Mouse (Mus musculus): ENCODE measurements around the gene Ly6g6d. TPM values are rescaled to one million over a fixed set of nuclear protein-coding genes. Genes with fewer than 3 reads are reported as not detected.
"Not testable (repeated sequence)": the region's sequence is repeated elsewhere in the genome, so short reads cannot be mapped to it uniquely, and the experiment has no call there.

The Ly6g6d gene
- polyA plus RNA-seq, 1 experiment from 2014 or later: 4.3 TPM

- H3K27ac ChIP-seq (ENCODE audit: low read depth, low read length): peak overlapping the region; percentile 62; the same call in 1 of the 2 replicates
- WGBS: 78% methylated on average over 4 of the region's 4 CpGs
- peaks cover 22% of the 10 kb centered on the region for H3K4me1 ChIP-seq (ENCODE audit: control insufficient read depth, insufficient read depth, low read length)
Measured at GRCm38 (mm10) chr17:35043794-35044193, 34.1 kb downstream of the Ly6g6d start.

GRCm38 (mm10) chr17:35039121-35039873 is 38.6 kb downstream of the Ly6g6d start:
- H3K27me3 ChIP-seq (ENCODE audit: control insufficient read depth, insufficient read depth, low read length): no peaks in the 10 kb centered on the region
- no peaks in the 10 kb centered on the region for H3K4me1 ChIP-seq (ENCODE audit: control insufficient read depth, insufficient read depth, low read length)
- H3K9ac ChIP-seq (ENCODE audit: low read depth, low read length): no peak overlapping the region
- ATAC-seq (ENCODE audit: low FRiP score, low TSS enrichment): no peak
- H3K27ac ChIP-seq (ENCODE audit: low read depth, low read length): no peak overlapping the region
- no peaks in the 10 kb centered on the region for H3K36me3 ChIP-seq (ENCODE audit: control insufficient read depth, insufficient read depth, low read length)
- H3K4me2 ChIP-seq (replicated peaks; ENCODE audit: low read depth, low read length): no peak overlapping the region
- H3K4me3 ChIP-seq (ENCODE audit: low read length): no peak overlapping the region
- no peaks in the 10 kb centered on the region for H3K9me3 ChIP-seq (ENCODE audit: control insufficient read depth, low read length)
- WGBS: 85% methylated on average over 11 of the region's 11 CpGs

More at GRCm38 (mm10) chr17:35043794-35044193, 34.1 kb downstream of the Ly6g6d start:
- H3K4me2 ChIP-seq (replicated peaks; ENCODE audit: low read depth, low read length): no peak overlapping the region
- H3K4me3 ChIP-seq (ENCODE audit: low read length): no peak overlapping the region
- H3K9ac ChIP-seq (ENCODE audit: low read depth, low read length): no peak overlapping the region
- H3K27me3 ChIP-seq (ENCODE audit: control insufficient read depth, insufficient read depth, low read length): no peaks in the 10 kb centered on the region
- H3K36me3 ChIP-seq (ENCODE audit: control insufficient read depth, insufficient read depth, low read length): no peaks in the 10 kb centered on the region
- ATAC-seq (ENCODE audit: low FRiP score, low TSS enrichment): no peak
- H3K9me3 ChIP-seq (ENCODE audit: control insufficient read depth, low read length): no peaks in the 10 kb centered on the region

GRCm38 (mm10) chr17:35034896-35035295 is 43.0 kb downstream of the Ly6g6d start:
- Histone ChIP-seq H3K27ac (ENCODE audit: low read depth, low read length) (no peak overlapping the region), H3K4me2 (replicated peaks; ENCODE audit: low read depth, low read length) (no peak overlapping the region), H3K27me3 (ENCODE audit: control insufficient read depth, insufficient read depth, low read length) (no peaks in the 10 kb centered on the region), H3K36me3 (ENCODE audit: control insufficient read depth, insufficient read depth, low read length) (no peaks in the 10 kb centered on the region), H3K9me3 (ENCODE audit: control insufficient read depth, low read length) (no peaks in the 10 kb centered on the region), H3K4me1 (ENCODE audit: control insufficient read depth, insufficient read depth, low read length) (no peaks in the 10 kb centered on the region), H3K9ac (ENCODE audit: low read depth, low read length) (no peak overlapping the region), H3K4me3 (ENCODE audit: low read length) (no peak overlapping the region)
- ATAC-seq (ENCODE audit: low FRiP score, low TSS enrichment): no peak
- 83% methylated on average over 6 of the region's 6 CpGs for WGBS

DNA sequence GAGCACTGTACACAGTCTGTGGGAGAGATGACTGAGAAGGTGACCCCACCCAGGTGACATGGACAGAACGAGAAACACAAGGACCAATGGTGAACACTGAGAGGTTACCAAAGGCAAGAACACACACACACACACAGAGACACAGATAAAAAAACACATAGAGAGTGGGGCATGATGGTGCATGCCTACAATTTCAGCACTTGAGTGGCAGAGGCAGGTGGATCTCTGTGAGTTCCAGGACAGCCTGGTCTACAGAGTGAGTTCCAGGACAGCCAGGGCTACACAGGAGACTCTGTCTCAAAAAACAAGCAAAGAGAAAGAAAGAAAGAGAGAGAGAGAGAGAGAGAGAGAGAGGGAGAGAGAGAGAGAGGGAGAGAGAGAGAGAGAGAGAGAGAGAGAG is 44.2 kb downstream of the Ly6g6d start:
- H3K9ac ChIP-seq (ENCODE audit: low read depth, low read length); H3K27ac ChIP-seq (ENCODE audit: low read depth, low read length); H3K4me2 ChIP-seq (replicated peaks; ENCODE audit: low read depth, low read length); H3K36me3 ChIP-seq (ENCODE audit: control insufficient read depth, insufficient read depth, low read length); ATAC-seq (ENCODE audit: low FRiP score, low TSS enrichment); H3K4me3 ChIP-seq (ENCODE audit: low read length); H3K9me3 ChIP-seq (ENCODE audit: control insufficient read depth, low read length); H3K4me1 ChIP-seq (ENCODE audit: control insufficient read depth, insufficient read depth, low read length); H3K27me3 ChIP-seq (ENCODE audit: control insufficient read depth, insufficient read depth, low read length): not testable (repeated sequence)
- WGBS: 86% methylated on average over 1 of the region's 1 CpGs

DNA sequence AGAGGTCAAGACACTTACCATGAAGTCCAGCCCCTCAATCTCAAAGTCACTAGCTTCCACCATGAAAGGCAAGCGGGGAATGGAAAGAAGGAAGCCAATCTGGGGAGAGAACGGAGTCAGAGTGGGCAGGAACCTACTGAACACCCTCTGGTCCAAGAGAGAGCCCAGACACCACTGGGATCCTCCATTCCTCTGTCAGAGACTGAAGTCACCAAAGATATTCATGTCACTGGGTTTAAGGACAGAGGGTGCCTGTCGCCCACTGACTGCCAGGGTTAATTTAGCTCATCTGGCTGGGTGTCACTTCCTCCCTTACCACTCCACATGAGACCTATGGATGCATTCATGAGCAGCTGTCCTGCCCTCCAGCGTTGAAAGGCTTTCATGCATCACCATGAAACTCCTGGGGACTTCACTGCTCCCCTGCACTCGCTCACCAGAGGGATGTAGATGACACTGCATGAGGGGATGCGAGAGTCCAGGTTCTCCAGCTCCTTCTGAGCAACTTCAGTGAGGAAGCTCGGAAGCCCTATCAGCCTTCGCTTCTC is 45.5 kb downstream of the Ly6g6d start:
- Histone ChIP-seq H3K4me3 (ENCODE audit: low read length) (no peak overlapping the region), H3K4me1 (ENCODE audit: control insufficient read depth, insufficient read depth, low read length) (0 out of 2 replicates have a peak, but pooled peaks cover 4% of the 10 kb centered on the region), H3K36me3 (ENCODE audit: control insufficient read depth, insufficient read depth, low read length) (no peaks in the 10 kb centered on the region), H3K4me2 (replicated peaks; ENCODE audit: low read depth, low read length) (no peak overlapping the region), H3K27ac (ENCODE audit: low read depth, low read length) (no peak overlapping the region), H3K27me3 (ENCODE audit: control insufficient read depth, insufficient read depth, low read length) (no peaks in the 10 kb centered on the region), H3K9me3 (ENCODE audit: control insufficient read depth, low read length) (no peaks in the 10 kb centered on the region), H3K9ac (ENCODE audit: low read depth, low read length) (no peak overlapping the region)
- 71% methylated on average over 8 of the region's 8 CpGs for WGBS
- ATAC-seq (ENCODE audit: low FRiP score, low TSS enrichment): no peak

- Histone ChIP-seq H3K9ac (ENCODE audit: low read depth, low read length) (no peak overlapping the region), H3K27me3 (ENCODE audit: control insufficient read depth, insufficient read depth, low read length) (no peaks in the 10 kb centered on the region), H3K4me1 (ENCODE audit: control insufficient read depth, insufficient read depth, low read length) (0 out of 2 replicates have a peak, but pooled peaks cover 4% of the 10 kb centered on the region), H3K9me3 (ENCODE audit: control insufficient read depth, low read length) (no peaks in the 10 kb centered on the region), H3K27ac (ENCODE audit: low read depth, low read length) (no peak overlapping the region), H3K4me2 (replicated peaks; ENCODE audit: low read depth, low read length) (no peak overlapping the region), H3K4me3 (ENCODE audit: low read length) (no peak overlapping the region), H3K36me3 (ENCODE audit: control insufficient read depth, insufficient read depth, low read length) (no peaks in the 10 kb centered on the region)
- 76% methylated on average over 7 of the region's 7 CpGs for WGBS
- no peak for ATAC-seq (ENCODE audit: low FRiP score, low TSS enrichment)
Measured at GRCm38 (mm10) chr17:35031880-35032279, 46.0 kb downstream of the Ly6g6d start.

DNA sequence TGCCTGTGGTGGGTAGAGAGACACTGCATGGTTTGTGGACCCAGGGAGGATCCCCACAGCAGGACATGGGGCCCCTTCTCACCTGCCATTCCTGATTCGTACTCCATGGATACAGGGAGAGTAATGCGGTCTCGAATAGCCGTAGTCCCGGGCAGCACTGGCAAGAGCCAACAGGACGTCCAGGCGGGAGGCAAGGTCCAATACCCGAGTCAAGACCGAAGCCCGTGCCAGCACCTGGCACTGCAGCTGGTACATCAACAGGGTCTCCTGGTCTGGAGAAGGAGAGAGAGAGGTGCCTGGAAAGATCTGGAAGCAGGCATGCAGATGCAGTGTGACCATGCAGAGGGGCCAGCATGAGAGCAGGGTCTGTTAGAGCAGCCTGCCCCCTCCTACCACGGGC is 46.6 kb downstream of the Ly6g6d start:
- ATAC-seq (ENCODE audit: low FRiP score, low TSS enrichment): no peak
- Histone ChIP-seq H3K9me3 (ENCODE audit: control insufficient read depth, low read length) (no peaks in the 10 kb centered on the region), H3K27me3 (ENCODE audit: control insufficient read depth, insufficient read depth, low read length) (no peaks in the 10 kb centered on the region), H3K36me3 (ENCODE audit: control insufficient read depth, insufficient read depth, low read length) (no peaks in the 10 kb centered on the region), H3K27ac (ENCODE audit: low read depth, low read length) (no peak overlapping the region), H3K4me2 (replicated peaks; ENCODE audit: low read depth, low read length) (no peak overlapping the region), H3K9ac (ENCODE audit: low read depth, low read length) (no peak overlapping the region), H3K4me1 (ENCODE audit: control insufficient read depth, insufficient read depth, low read length) (0 out of 2 replicates have a peak, but pooled peaks cover 6% of the 10 kb centered on the region), H3K4me3 (ENCODE audit: low read length) (no peak overlapping the region)
- 95% methylated on average over 11 of the region's 11 CpGs for WGBS

GRCm38 (mm10) chr17:35029691-35030532 is 48.0 kb downstream of the Ly6g6d start:
- no peaks in the 10 kb centered on the region for H3K36me3 ChIP-seq (ENCODE audit: control insufficient read depth, insufficient read depth, low read length)
- H3K9ac ChIP-seq (ENCODE audit: low read depth, low read length): no peak overlapping the region
- 36% methylated on average over 19 of the region's 19 CpGs for WGBS
- no peak overlapping the region for H3K4me3 ChIP-seq (ENCODE audit: low read length)
- no peaks in the 10 kb centered on the region for H3K9me3 ChIP-seq (ENCODE audit: control insufficient read depth, low read length)
- no peak overlapping the region for H3K27ac ChIP-seq (ENCODE audit: low read depth, low read length)
- H3K4me2 ChIP-seq (replicated peaks; ENCODE audit: low read depth, low read length): no peak overlapping the region
- ATAC-seq (ENCODE audit: low FRiP score, low TSS enrichment): no peak
- H3K27me3 ChIP-seq (ENCODE audit: control insufficient read depth, insufficient read depth, low read length): no peaks in the 10 kb centered on the region
- H3K4me1 ChIP-seq (ENCODE audit: control insufficient read depth, insufficient read depth, low read length): 0 out of 2 replicates have a peak, but pooled peaks cover 13% of the 10 kb centered on the region
